17 mouse cellular contexts compared by ENCODE assay signal in genomic region chr3:36917832-36918231, GRCm38 (mm10).
"Had no signal": no experiment of that assay in that cellular context is flagged by ENCODE, and none has a peak within 500 bp of the region (broad histone marks: within the 10 kb centered on the region; RNA-seq: fewer than 3 reads in every experiment).

No protein-coding gene starts in this region.

- H3K27ac ChIP-seq: midbrain, embryonic 10.5 days; midbrain, embryonic 12.5 days; neural tube, embryonic 13.5 days; neural tube, embryonic 15.5 days; stomach, embryonic 15.5 days had no signal

- H3K27me3 ChIP-seq: midbrain, embryonic 12.5 days; neural tube, embryonic 13.5 days; neural tube, embryonic 15.5 days; stomach, embryonic 15.5 days had no signal

- H3K4me1 ChIP-seq: midbrain, embryonic 10.5 days; midbrain, embryonic 12.5 days; neural tube, embryonic 13.5 days; neural tube, embryonic 15.5 days; stomach, embryonic 15.5 days had no signal

- H3K4me3 ChIP-seq: midbrain, embryonic 10.5 days; midbrain, embryonic 12.5 days; myocyte; neural tube, embryonic 13.5 days; neural tube, embryonic 15.5 days; stomach, embryonic 15.5 days had no signal

- H3K4me2 ChIP-seq: lung, embryonic 14.5 days; midbrain, embryonic 12.5 days; neural tube, embryonic 13.5 days; neural tube, embryonic 15.5 days; stomach, embryonic 15.5 days had no signal

- H3K9me3 ChIP-seq: midbrain, embryonic 10.5 days; midbrain, embryonic 12.5 days; neural tube, embryonic 13.5 days; neural tube, embryonic 15.5 days; stomach, embryonic 15.5 days had no signal

- H3K36me3 ChIP-seq: stomach, embryonic 15.5 days had no signal

- DNase-seq: lung, adult 18-20 months; lung, embryonic 14.5 days; lung, postnatal 10 days; lung, postnatal 4 days; midbrain, embryonic 14.5 days; retina, postnatal 1 day; right cerebral cortex, adult 18-20 months; thymus, adult 18-20 months; thymus, postnatal 14 days; thymus, postnatal 36 days had no signal

- ATAC-seq: midbrain, embryonic 16.5 days had no signal

- H3K9ac ChIP-seq: lung, embryonic 14.5 days; midbrain, embryonic 12.5 days; neural tube, embryonic 13.5 days; neural tube, embryonic 15.5 days; stomach, embryonic 15.5 days had no signal
